Mouse (Mus musculus): ENCODE data around the gene Dzank1.
A peak's percentile ranks its signal among the peaks of the same experiment; 100 is the strongest.

Dzank1 gene

DNA sequence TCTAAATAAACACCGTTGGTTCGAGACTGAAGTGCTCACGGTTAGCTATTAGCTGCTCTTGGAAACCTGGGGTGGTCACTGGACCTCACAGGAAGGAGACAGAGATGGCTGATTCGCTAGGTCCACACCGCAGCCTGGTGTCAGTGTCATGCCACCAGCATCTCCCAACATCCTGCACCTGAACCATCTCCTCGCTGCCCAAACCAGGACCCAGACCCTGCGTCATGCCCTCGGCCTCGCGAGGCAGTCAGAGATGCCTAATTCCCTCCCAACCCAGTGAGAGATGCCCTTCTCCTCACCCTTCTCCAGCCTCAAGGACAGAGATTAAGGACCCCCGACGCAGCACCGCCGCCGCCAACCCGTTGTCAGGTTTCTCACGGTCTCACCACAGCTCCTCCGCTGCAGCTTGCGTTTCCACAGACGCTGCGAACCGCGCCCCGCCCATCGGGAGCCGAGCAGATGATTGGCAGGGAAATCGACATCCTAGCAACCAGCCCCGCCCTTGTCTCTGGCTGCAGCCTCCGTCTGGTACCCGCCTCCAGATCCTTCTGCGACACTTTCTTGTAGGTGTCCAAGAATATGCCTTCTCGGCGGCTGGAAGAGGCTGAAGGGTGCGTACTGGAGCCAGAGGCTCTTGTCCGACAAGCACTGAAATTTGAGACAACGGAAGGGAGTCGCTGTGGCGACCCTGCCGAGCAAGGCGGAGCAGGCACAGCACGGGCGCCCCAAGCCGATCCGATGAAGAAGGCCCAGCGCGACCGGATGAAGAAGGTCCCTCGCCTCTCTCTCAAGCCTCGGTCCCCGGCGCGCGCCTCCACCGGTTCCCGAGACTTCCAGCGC, at the start of gene Dzank1, which contains the start of gene Polr3f:
TSS of gene Dzank1 (minus strand) at position 434 of the 840 bp plus-strand sequence.
TSS of gene Polr3f (plus strand) at position 738 of the 840 bp plus-strand sequence.
- peak; percentile 98 for DNase-seq

DNA sequence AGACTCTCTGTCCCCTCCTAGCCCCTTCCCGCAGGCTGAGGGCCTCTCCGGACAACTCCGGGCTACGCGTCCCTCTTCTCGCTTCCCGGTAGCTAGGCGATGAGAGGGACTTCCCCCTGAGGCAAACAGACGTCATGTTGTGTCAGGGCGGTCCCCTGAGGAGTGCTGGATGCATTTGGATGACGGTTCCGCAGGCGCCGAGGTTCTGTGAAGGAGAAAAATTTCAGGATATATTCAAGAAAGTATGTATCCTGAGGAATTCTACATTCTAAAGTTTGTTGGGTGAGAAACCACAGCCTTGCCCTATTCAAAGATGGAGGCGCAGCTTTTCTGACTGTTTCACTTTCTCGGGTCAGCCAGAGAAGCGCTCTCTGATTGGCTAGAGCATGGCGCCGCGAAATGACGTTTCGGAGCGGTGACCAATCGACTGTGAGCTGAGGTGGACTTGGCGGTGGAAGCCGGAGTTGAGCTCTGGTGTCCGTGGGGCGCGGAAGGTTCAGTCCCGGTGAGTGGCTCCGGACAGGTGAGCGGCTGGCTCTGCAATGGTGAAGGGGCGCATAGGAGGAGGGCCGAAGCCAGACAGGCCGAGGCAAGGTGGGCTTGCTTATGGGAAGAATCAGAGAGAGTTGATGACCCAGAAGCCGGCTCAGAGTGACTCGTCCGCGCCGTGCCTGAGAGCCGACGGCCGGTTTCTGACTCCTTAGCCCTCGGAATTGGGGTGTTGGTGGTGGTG, 28.8 kb upstream of the Dzank1 start, which contains the start of gene Sec23b:
TSS of gene Sec23b (plus strand) at position 410 of the 733 bp plus-strand sequence.
- peak; percentile 98 for DNase-seq

DNA sequence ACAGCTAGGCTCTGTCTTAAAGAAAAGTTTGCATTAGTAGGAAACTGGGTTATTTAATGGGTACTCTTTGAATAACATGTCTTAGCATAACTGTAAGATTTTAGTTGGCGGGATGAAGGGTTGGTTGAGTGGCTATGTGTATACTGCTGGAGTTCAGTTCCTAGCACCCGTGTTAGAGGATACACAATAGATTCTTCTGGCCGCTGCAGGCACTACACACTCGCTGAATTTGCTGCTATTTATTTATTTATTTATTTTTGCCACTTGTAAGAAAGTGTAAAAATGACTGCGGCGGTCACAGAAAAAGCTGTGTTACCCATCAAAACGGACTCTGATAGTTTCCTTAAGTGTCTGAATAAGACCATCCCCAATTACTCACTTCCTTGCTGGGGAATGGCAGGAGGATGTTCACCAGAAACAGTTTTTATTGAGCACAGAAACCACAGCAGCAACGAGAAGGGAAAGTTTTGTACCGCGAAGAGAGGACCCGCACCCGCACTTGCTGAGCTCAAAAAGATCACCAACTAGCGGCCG, 28.1 kb upstream of the Dzank1 start:
- DNase-seq: no peak

DNA sequence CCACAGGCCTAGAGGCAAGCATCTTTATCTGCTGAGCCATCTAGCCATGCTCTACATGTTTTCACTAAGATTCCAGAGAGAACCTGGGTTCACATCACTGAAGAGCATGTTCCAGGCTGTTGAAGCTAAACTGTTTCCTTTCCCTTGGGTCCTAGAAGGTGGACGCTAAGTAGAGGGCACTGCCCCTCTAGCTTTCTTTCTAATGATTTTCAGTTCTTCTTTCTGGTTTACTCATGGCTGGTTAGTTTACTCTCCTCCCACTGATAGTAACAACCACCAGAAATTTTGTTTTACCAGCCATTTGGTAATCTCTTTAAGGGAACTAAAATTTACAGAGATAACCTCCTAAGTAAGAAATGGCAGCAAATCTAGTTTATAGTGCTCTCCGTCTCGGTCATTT, 26.7 kb upstream of the Dzank1 start:
- DNase-seq: no peak

DNA sequence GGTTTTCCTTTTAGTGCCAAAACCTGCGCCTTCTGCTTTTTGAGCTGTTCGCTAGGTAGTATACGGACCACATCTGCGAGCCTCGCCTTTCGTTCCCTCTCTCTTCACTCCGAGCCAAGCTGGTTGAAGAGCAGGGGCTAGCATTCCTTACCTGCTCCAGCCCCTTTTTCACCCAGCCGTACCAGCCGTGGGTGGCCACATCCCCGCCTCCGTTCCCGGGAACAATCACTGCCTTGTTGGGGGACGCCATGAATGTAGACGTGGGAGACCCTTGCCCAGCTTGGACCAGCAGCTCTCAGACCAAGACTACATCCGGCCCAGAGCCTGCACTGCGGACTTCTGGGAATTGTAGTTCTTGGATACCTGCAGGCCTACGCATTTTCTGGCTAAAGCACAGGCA, 23.3 kb upstream of the Dzank1 start, which contains the start of gene Rbbp9:
TSS of gene Rbbp9 (minus strand) at position 341 of the 400 bp plus-strand sequence.
- peak; percentile 37 to 48 for DNase-seq

DNA sequence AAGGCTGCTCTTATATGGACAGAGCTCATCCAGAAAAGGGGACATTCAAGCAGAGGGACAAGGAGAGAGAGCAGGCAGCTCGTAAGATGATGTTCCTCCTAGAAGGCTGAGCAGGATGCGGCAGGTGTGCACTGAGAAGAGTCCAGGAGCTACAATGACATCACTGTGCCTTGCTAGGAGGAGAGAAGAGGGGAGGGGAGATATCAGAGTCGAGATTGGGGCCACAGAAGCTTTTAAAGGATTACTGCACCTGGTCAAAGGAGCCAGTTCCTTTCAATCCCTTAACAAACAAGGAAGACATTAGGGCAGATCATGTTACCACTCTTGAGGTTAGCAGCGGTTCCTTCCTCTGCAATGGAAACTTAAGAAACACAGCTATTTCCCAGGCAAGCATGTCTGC, 20.3 kb upstream of the Dzank1 start:
- peak in 1 of 2 experiments; percentile 7 for DNase-seq

DNA sequence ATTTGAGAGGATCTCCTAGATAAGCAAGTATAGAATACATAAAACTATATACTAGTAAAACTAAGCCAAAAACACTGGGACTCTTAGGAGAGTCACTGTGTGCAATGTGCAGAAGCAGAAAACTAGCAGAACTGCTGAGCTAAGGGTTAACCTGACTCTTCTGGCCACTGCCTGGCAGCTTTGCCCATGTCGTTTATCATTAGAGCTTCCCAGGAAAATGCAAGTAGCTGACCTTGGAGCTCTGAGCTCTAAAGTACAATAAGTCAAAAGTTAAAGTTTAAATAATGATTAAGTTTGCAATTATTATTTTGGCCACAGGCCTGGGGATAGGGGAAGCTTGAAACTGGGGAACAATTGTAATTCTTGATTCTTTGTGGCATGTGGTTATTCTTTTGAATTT, 18.3 kb upstream of the Dzank1 start:
- DNase-seq: no peak

DNA sequence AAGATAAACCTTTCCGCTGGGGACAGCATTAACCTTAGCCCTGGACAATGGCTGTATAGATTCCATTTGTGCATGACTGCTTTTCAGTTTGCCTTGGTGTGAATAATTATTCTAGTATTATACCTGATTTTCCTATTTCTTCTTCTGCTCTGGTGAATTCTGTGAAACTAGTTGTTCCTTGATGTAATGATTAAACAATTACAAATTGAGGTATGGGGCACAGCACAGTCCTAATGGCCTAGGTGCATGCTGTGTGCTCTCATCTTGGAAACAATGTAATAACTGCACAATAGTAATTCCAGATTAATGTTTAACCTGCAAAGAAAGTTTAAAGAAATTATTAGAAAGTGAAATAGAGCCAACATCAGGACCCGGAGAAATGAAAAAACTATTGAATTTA, 17.8 kb upstream of the Dzank1 start:
- DNase-seq: no peak

DNA sequence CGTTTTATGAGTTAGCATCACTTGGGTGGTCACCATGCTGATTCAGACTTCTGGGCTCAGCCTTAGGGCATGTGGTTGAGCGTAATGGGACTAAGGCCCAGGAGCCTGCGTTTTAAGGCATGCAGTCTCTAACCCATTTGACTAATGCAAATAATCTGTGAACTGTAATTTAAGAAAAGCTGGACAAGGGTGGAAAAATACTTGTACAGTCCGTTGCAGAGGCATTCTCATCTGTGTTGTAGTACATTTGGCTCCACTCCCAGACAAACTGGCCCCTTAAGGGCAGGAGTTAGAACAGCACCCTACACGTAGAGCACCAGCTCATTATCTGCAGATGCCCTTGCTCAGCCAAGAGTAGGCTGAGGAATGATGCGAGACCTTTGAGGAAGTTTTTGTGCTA, 17.4 kb upstream of the Dzank1 start:
- peak in 1 of 2 experiments; percentile 16 for DNase-seq

DNA sequence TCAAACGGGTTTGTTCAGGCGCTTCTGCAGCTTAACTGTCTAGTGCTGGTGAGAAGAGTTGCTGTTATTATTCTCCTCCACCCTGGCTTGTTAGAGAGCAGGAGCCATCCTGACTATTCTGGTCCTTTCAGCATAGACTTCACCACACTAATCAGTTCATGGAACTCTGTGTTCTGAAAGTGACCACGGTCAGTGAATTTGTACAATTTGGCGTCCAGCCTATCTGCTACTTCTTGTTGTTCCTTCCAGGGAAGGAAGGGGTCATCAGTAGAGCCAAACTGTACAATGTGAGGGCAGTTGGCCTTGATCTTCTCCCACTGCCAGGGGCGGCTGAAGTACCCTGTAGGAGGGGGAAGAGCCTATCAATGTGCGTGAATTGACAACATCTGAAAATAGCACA, 16.5 kb upstream of the Dzank1 start:
- no peak for DNase-seq

DNA sequence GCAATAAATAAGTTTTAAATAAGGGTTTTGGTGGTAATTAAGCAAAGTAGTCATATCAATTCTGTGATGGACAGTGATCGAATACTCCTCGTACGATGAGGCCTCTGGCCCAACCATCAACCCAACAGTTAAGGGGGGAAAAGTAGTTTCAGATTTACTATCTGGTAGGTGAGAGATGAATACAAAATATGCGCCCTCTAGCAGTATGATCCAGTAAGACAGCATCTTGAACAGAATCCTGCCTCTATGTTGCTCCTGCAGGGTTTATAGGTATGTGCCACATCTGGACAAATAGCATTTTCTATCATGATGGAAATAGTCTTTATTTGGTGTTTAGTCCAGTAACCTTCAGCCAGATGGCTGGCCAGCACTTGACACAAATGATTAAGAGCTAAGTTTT, 14.0 kb upstream of the Dzank1 start:
- no peak for DNase-seq

DNA sequence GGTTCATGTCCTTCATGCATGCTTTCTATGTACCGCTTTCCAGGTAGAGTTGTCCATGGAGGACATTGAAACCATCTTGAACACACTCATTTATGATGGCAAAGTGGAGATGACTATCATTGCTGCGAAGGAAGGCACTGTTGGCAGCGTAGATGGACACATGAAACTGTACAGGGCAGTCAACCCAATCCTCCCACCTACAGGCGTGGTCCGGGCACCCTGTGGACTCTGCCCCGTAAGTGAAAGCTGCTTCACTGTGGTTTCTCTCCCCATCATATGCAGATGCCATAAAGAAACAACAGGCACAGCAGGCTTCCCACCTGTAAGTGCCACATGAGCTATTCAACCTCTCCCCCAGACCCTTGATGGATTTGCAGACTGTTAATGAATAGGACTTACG, 9.9 kb upstream of the Dzank1 start:
- no peak for DNase-seq

DNA sequence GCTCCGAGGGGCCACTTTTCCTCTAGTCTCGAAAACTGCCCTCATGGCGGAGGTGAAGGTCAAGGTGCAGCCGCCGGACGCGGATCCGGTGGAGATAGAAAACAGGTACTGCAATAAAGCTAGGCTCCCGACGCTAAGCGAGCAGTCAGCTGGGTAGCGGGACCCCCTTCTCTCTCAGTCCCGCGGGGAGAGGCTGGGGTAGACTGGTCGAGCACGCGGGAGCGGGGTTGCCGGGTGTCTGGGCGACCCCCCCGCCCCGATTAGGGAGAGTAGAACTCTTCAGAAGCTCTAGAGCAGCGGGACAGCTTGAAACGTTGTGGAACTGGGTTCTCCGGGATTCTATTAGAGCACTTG, 584 bp upstream of the Dzank1 start:
- peak in 1 of 2 experiments; percentile 4 for DNase-seq

DNA sequence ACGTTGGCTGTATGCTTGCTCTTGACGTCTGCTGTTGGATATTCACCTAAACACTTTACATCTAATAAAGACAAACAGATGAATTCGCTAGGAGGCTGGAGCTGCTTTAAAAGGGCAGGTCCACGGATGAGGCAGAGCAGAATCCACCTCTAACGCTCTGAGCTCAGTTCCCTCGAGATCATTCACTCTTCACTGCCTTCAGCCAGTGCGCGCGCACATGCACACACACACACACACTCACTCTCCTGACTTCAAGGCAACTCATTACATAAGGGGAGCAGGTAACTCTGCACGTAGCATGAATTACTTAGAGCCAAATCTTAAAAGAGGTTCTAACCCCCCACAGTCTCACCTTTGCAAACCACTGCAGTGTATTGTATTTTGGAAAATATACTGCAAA, 1.4 kb downstream of the Dzank1 start:
- DNase-seq: no peak

DNA sequence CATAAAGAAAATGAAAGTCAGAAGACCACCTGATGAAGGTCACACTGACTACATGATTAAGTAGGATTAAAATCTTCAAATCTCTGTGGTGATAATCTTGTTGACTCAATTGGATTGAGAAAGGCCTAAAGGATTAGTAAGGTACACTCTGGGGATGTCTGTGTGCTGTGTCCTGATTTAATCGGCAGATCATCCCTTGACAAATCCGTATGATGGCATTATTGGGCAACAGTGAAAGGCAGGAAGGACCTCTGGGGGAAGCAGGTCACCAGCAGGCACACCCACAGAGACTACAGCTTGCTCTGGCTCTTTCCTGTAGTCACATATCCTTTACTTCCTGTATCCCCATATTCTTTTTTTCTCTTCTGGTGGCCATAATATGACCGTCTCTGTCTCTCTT, 7.4 kb downstream of the Dzank1 start:
- no peak for DNase-seq

DNA sequence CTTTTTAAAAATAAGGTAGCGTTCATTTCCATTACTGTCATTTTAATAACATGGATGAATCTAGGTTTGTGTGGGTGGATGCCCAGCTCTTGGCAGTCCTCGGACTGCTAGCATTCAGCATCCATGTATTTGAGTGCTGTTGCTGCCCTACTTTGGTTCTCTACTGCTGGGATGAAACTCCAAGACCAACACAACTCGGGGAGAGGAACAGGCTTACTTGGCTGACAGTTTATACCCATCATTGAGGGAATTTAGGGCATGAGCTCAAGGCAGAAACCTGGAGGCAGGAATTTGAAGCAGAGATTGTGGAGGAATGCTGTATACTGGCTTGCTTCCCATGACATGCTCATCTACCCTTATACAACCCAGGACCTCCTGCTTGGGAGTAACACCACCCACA, 12.6 kb downstream of the Dzank1 start:
- DNase-seq: no peak

DNA sequence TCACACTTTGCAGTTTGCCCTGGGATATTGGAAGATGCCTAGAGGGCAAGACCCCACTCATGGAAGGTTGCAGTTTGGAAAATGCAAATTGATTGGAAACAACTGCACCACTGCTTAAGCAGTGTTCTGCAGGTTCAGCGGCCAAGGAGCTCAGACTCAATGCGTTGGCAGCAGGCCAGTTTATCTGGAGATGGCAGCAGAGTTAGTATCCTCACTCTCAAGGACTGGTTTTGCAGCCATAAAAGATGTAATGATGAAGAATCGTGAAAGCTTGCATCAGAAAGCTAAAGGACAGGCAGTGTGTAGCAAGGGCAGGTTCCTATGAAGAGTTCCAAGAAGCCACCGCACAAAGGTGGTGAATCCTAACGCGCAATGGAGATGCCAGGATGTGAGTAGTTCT, 25.1 kb downstream of the Dzank1 start:
- no peak for DNase-seq

DNA sequence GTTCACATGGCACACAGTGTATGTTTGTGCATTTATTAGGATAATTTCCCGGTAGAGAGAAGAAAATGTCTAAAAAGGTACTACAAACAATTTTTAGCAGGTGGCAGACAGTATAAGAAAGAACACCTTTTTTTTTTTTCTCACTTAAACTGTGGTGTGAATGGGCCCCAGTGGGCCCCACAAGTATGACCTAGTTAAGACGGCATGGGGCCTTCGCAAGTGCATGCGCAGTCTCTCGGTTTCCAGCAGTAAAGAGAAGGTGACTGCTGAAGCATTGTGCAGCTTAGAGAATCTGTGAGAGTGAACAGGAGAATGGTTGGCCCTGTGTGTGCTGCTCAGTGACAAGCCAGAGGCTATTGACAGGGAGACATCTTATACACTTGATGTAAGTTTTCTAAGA, 37.9 kb downstream of the Dzank1 start:
- DNase-seq: no peak

DNA sequence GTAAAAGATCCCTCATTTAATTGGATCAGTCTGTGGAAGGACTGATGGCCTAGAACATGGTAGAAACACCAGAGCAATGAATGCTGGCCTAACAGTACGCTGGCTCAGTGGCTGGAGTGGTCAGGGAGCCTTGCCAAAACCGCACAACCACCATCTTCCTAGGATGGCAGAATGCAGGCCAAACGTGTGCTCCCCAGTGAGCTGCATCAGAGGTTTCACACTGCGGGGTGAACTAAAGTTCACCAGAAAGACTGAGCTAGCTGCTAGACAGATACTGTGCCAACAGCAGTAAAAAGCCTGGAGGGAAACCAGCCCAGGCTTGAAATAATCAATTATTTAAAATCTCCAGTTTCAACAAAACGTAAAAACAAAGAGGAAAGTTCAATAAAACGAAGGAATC, 39.7 kb downstream of the Dzank1 start:
- no peak for DNase-seq

DNA sequence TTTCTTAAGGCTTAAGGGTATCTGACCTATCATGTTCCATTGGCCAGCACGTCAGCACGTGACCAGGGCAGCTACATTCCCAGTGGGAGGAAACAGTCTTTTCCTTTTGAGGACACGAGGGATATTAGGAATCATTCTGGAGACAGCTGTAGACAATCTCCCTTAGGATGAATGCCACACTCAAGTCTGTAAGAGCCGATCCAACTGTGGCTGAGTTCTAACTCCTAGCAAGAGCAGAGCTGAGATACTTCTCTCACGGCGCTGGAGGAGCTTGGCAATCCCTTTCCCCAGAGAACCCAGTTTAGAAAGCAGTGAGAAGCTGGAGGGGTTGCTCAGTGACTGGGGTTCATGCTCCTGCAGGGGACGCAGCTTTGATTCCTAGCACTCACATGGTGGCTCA, 41.8 kb downstream of the Dzank1 start:
- no peak for DNase-seq

DNA sequence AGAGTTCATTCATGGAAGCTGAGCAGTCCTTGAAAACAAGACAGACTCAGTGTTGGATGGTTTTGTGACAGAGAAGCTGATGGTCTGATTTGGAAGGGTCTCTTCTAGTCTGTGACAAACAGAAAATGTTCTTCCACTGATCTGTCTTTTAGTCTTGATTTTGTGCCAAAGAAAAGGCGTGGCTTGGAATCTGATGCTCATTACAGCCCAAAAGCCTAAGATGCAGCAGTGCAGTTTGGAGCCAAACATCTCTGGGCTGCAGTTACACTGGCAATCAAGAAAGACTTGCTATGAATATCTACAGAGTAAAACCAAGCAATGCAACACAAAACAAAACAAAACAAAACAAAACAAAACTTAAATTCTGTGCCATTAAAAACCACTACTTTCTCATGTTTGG, 43.1 kb downstream of the Dzank1 start:
- no peak for DNase-seq

DNA sequence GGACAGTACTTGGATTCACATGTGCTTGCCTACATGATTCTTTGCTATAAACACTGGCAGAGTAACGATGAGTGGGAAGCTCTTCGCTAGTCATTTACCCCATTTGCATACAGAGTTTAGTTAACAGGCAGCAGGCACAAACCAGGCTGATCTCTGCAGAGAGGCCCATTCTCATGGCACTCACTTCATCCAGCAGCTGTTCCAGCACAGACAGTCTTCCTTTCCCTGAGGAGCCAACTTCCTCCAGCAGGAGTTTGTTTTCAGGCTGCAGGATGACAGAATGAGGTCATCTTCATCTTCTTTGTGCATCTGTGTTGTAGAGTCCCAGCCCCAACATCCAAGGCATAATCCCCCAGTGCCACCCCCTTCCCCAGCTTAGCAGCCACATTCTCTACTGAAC, 47.8 kb downstream of the Dzank1 start:
- no peak for DNase-seq

DNA sequence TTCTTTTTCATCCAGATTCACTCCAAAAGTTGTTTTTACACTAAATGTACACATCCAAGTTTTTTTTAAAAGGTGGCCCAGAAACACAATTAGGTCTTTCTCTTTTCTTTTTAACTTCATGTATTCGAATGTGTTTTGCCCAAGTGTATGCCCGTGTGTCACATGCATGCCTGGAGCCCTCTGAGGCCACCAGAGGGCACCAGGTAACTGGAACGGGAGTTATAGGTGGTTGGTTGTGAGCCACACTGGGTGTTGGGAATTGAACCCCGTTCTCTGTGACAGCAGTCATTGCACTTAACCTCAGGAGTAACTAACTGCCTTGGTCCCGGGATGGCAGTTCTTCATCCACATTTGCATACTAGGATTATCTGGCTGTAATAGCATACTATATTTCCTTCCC, 60.0 kb downstream of the Dzank1 start:
- peak in 1 of 2 experiments; percentile 3 for DNase-seq

Data from lung, adult 18-20 months (tissue).